Mouse (Mus musculus) ES-Bruce4 (cell line): ENCODE results near the gene Gm281. TPM values are rescaled to one million over a fixed set of nuclear protein-coding genes. Genes with fewer than 3 reads are reported as not detected.

Source experiments
- H3K27ac ChIP-seq: 2 replicates; pipeline ENCODE4 v1.5.1; 2012; ENCODE audit warnings: low read length, inconsistent platforms; ENCODE audit not compliant: insufficient read depth
- H3K27me3 ChIP-seq: 2 replicates; pipeline ENCODE4 v1.6.1; 2012; ENCODE audit warnings: mild to moderate bottlenecking, low read length, inconsistent platforms; ENCODE audit not compliant: control insufficient read depth, poor library complexity, insufficient read depth, severe bottlenecking
- H3K36me3 ChIP-seq: 2 replicates; pipeline ENCODE4 v1.6.1; 2012; ENCODE audit warnings: inconsistent platforms, mild to moderate bottlenecking, low read length, moderate library complexity; ENCODE audit not compliant: control insufficient read depth, poor library complexity, insufficient read depth, severe bottlenecking
- H3K4me1 ChIP-seq: one replicate; pipeline ENCODE4 v1.8.1; 2011; ENCODE audit warnings: low read length; ENCODE audit not compliant: control insufficient read depth, insufficient read depth
- H3K4me3 ChIP-seq: 2 replicates; pipeline ENCODE4 v1.5.1; 2011; ENCODE audit warnings: low read depth, mild to moderate bottlenecking, low read length
- H3K9ac ChIP-seq: 2 replicates; pipeline ENCODE4 v1.6.1; 2012; ENCODE audit warnings: low read depth, mild to moderate bottlenecking, inconsistent platforms; ENCODE audit not compliant: poor library complexity, severe bottlenecking
- H3K9me3 ChIP-seq: replicated peaks from 2 replicates; pipeline ENCODE4 v1.6.1; 2012; ENCODE audit warnings: mild to moderate bottlenecking, low read length, inconsistent platforms; ENCODE audit not compliant: control insufficient read depth, poor library complexity, insufficient read depth, severe bottlenecking
- CTCF ChIP-seq: IDR thresholded peaks from one replicate; pipeline ENCODE4 v1.8.1; 2011; ENCODE audit warnings: low read depth, low read length
- EP300 ChIP-seq: IDR thresholded peaks from 2 replicates; pipeline ENCODE4 v1.6.1; 2011; ENCODE audit warnings: low read depth, low read length; ENCODE audit not compliant: insufficient read depth
- POLR2A ChIP-seq: IDR thresholded peaks from one replicate; pipeline ENCODE4 v1.8.1; 2011; ENCODE audit warnings: low read length; ENCODE audit not compliant: insufficient read depth
- polyA plus RNA-seq: library from polyadenylated mRNA; stranded (reverse); fragments of >200 nt; gene quantifications from 2 replicates; pipeline ENCODE4 v1.2.4, GENCODE M21; 2011; ENCODE audit warnings: low read depth; ENCODE audit not compliant: missing spikeins, insufficient read depth, insufficient read length

The Gm281 gene
- polyA plus RNA-seq, 1 experiment: not detected

DNA sequence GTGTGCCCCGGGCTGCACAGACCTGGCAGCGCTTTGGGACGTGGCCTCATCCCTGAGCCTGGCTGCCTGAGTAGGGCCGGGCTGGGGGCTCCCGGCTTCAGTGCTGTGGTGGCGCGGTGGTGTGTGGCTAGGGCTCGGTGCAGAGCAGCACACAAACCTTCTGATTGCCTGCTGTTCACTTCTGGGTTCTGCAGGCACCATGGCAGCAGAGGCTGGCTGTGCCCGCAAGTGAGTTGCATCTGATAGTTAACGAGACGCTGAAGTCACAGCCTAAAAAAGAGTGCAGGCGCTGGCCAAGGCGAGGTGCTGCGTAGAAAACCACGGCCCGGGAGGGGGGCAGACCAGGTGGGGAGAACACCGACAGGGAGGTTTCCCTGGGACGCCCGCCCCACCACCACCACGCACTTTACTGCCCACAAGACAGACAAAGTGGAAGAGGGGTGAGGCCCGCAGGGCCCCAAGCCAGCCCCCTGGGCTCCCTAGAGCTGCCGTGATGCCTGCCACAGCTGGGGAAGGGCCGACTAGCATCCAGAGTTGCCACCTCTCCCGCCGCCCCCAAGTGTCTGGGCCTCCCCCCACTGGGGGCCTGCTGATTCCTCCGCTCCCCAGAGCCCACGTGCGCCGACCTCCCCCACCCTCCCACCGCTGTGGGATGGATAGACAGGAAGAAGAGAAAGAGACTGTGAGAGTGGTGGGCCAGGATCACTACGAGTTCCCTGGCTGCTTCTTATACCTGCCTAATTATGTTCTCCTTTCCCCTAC is 19.2 kb upstream of the Gm281 start:
- H3K4me1 ChIP-seq: no peaks in the 10 kb centered on the region
- TF ChIP-seq EP300 (no peak), CTCF (no peak), POLR2A (no peak)
- H3K27me3 ChIP-seq: no peaks in the 10 kb centered on the region
- peak overlapping the region; percentile 65 for H3K4me3 ChIP-seq
- H3K9me3 ChIP-seq: peaks cover 26% of the 10 kb centered on the region
- no peaks in the 10 kb centered on the region for H3K36me3 ChIP-seq
- no peak overlapping the region for H3K27ac ChIP-seq
- H3K9ac ChIP-seq: peak overlapping the region; percentile 58

DNA sequence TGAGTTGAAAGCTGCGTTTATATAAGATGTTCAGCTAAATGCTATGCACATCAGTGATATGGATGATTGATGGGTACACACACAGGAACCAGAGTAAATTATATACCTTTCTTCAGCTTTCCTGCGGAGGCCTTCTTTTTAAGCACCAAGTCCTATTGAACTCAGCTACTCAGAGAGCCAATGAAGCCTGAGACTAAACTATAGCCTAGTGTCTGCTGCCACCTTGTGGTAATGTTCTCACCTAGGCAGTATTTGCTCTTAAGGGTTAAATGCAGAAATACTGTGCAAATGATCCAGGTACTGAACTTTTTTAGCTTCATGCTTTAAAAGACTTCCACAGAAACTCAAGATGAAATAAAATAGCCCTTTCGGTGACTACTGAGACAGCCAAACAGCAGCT is 3.4 kb upstream of the Gm281 start:
- H3K4me3 ChIP-seq: no peak overlapping the region
- H3K9me3 ChIP-seq: peaks cover 9% of the 10 kb centered on the region
- no peak overlapping the region for H3K27ac ChIP-seq
- H3K4me1 ChIP-seq: no peaks in the 10 kb centered on the region
- TF ChIP-seq EP300 (no peak), CTCF (peak; percentile 29)
- no peak overlapping the region for H3K9ac ChIP-seq
- no peaks in the 10 kb centered on the region for H3K36me3 ChIP-seq
- H3K27me3 ChIP-seq: no peaks in the 10 kb centered on the region

DNA sequence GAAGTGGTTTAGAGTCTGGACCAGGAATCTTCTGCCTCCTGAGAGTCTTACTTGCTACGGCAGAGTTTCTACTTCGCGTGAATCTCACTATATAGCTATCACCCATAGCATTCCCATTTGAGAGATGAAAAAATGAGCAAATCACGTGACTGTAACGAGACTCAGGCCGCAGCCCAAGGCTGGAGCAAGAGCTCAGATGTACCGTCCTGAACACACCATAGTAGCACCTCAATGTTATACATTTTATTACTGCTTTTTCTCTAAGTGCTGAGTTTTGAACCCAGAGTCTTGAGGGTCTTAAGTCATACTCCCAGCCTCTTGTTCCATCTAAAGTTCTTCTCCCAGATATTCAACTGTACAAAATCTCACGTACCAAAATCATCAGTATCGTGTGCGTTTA is 2.9 kb upstream of the Gm281 start:
- H3K27me3 ChIP-seq: no peaks in the 10 kb centered on the region
- TF ChIP-seq POLR2A (no peak), CTCF (no peak), EP300 (no peak)
- H3K4me1 ChIP-seq: no peaks in the 10 kb centered on the region
- no peak overlapping the region for H3K9ac ChIP-seq
- no peaks in the 10 kb centered on the region for H3K36me3 ChIP-seq
- no peak overlapping the region for H3K27ac ChIP-seq
- H3K4me3 ChIP-seq: no peak overlapping the region
- H3K9me3 ChIP-seq: peaks cover 10% of the 10 kb centered on the region

DNA sequence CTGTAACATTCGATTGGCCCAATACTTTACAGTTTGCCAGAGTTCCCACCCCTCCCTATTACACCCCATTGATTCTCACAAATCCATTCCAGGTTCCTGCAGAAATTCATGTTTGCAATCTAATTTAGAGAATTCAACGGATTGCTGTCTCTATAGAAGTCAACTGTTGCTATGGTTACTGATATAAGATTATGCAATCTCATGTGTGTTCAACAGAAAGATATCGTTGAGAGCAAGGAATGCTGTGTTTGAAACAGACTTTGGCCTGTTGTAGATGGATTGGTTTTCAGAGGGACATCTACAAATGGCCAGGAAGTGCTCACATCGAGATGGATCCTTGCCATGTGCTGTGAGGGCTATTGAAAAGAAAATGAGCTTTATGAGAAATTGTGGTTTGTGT is 929 bp upstream of the Gm281 start:
- TF ChIP-seq EP300 (no peak), POLR2A (no peak)
- H3K27ac ChIP-seq: no peak overlapping the region
- no peak overlapping the region for H3K9ac ChIP-seq
- no peaks in the 10 kb centered on the region for H3K36me3 ChIP-seq
- H3K4me3 ChIP-seq: no peak overlapping the region
- H3K4me1 ChIP-seq: no peaks in the 10 kb centered on the region
- H3K9me3 ChIP-seq: peaks cover 9% of the 10 kb centered on the region
- H3K27me3 ChIP-seq: no peaks in the 10 kb centered on the region

DNA sequence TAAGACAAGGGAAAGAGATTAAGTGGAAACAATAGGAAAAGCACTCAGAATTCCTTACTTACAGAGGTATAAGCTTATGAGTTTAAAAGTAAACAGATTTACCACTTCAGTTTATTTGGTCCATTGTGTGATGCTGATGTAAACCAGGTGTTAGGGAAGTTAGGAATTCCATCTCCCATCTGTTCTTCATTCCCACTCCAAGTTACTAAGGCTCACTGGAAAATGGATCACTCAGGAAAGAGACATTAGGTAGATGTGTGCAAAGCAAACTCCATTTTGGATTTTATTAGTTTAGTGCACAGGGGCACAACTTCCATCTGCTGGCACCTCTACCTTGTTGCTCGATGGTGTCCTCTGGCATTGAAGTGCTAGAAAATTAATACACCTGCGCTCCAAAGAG is 4.1 kb downstream of the Gm281 start:
- Histone ChIP-seq H3K36me3 (no peaks in the 10 kb centered on the region), H3K4me1 (peaks cover 2% of the 10 kb centered on the region), H3K9me3 (peaks cover 11% of the 10 kb centered on the region), H3K27ac (no peak overlapping the region), H3K27me3 (no peaks in the 10 kb centered on the region), H3K4me3 (no peak overlapping the region), H3K9ac (no peak overlapping the region)
- TF ChIP-seq EP300 (no peak), CTCF (no peak), POLR2A (no peak)

DNA sequence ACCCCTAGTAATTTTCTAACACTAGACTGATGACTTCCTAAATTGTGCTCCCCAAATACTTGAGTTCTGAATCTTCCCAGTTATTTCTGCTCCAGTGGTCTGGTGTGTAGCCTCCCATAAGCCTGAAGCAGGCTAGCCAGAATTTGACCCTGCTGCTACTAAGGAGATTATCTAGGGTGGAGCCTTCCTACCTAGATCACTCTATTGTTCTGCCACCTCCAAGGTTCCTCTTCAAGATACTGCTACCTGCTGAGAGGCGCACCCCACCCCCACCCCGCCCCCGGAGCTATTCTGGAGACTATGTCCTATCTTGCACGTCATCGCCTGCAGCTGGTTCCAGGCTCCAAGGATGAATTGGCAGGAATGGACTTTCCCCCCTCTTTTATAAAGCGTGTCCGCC is 7.1 kb downstream of the Gm281 start:
- Histone ChIP-seq H3K4me3 (no peak overlapping the region), H3K9ac (no peak overlapping the region), H3K27me3 (no peaks in the 10 kb centered on the region), H3K27ac (peak overlapping the region; percentile 97), H3K36me3 (no peaks in the 10 kb centered on the region), H3K9me3 (peaks cover 6% of the 10 kb centered on the region; the same call in 1 of the 2 replicates), H3K4me1 (peaks cover 2% of the 10 kb centered on the region)
- TF ChIP-seq CTCF: no peak
